Mouse (Mus musculus): ENCODE data around the gene Ctnna2. TPM values are rescaled to one million over a fixed set of nuclear protein-coding genes. Genes with fewer than 3 reads are reported as not detected.

The Ctnna2 gene
- polyA plus RNA-seq, 1 experiment from 2014 or later, result 52.0 TPM

- ATAC-seq (ENCODE audit: low FRiP score), result peak; percentile 85
Measured at GRCm38 (mm10) chr6:77050690-77051089, 928.8 kb downstream of the Ctnna2 start.

DNA sequence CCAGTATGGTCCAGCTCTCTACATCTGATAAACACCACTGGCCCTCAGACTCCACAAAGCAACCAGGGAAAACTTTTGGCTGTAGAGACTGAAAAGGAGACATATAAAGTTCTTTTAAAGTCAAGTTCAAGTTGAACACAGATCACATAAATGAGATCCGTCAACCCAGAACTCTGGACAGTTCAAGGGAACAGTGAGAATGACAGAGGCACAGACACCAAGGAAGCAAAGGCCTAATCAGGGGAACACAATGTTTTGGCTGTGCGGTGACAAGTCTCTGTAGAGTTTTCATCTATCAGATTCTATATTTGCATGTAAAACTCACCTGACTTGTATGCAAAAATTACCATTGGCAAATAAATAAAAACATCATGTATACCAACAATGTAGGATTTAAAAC lies 929.3 kb downstream of the Ctnna2 start:
- Histone ChIP-seq H3K4me2 (replicated peaks; ENCODE audit: low read depth, low read length) (no peak overlapping the region), H3K27ac (ENCODE audit: low read depth, low read length) (peak overlapping the region; percentile 30; the same call in 1 of the 2 replicates), H3K36me3 (ENCODE audit: control insufficient read depth, insufficient read depth, low read length) (no peaks in the 10 kb centered on the region), H3K9me3 (ENCODE audit: control insufficient read depth, low read length) (no peaks in the 10 kb centered on the region), H3K4me1 (replicated peaks; ENCODE audit: control insufficient read depth, insufficient read depth, low read length) (no peaks in the 10 kb centered on the region), H3K27me3 (ENCODE audit: control insufficient read depth, insufficient read depth, low read length) (no peaks in the 10 kb centered on the region), H3K4me3 (ENCODE audit: low read depth, low read length) (no peak overlapping the region), H3K9ac (ENCODE audit: low read depth, low read length) (no peak overlapping the region)
- ATAC-seq (ENCODE audit: low FRiP score), result peak; percentile 55
- no peak for DNase-seq (ENCODE audit: low spot score)
- 46% methylated on average over 2 of the region's 2 CpGs for WGBS

More at GRCm38 (mm10) chr6:77050690-77051089, 928.8 kb downstream of the Ctnna2 start:
- Histone ChIP-seq H3K36me3 (ENCODE audit: control insufficient read depth, insufficient read depth, low read length) (no peaks in the 10 kb centered on the region), H3K4me2 (replicated peaks; ENCODE audit: low read depth, low read length) (no peak overlapping the region), H3K9me3 (ENCODE audit: control insufficient read depth, low read length) (no peaks in the 10 kb centered on the region), H3K4me1 (replicated peaks; ENCODE audit: control insufficient read depth, insufficient read depth, low read length) (no peaks in the 10 kb centered on the region), H3K27me3 (ENCODE audit: control insufficient read depth, insufficient read depth, low read length) (no peaks in the 10 kb centered on the region), H3K9ac (ENCODE audit: low read depth, low read length) (no peak overlapping the region), H3K4me3 (ENCODE audit: low read depth, low read length) (no peak overlapping the region), H3K27ac (ENCODE audit: low read depth, low read length) (no peak overlapping the region; the same call in 1 of the 2 replicates)
- peak; percentile 31 for DNase-seq (ENCODE audit: low spot score)
- WGBS, result 16% methylated on average over 3 of the region's 3 CpGs

- Histone ChIP-seq H3K27me3 (ENCODE audit: control insufficient read depth, insufficient read depth, low read length) (no peaks in the 10 kb centered on the region), H3K9me3 (ENCODE audit: control insufficient read depth, low read length) (no peaks in the 10 kb centered on the region), H3K4me1 (replicated peaks; ENCODE audit: control insufficient read depth, insufficient read depth, low read length) (no peaks in the 10 kb centered on the region), H3K9ac (ENCODE audit: low read depth, low read length) (no peak overlapping the region), H3K36me3 (ENCODE audit: control insufficient read depth, insufficient read depth, low read length) (no peaks in the 10 kb centered on the region), H3K4me3 (ENCODE audit: low read depth, low read length) (no peak overlapping the region), H3K27ac (ENCODE audit: low read depth, low read length) (no peak overlapping the region), H3K4me2 (replicated peaks; ENCODE audit: low read depth, low read length) (no peak overlapping the region)
- DNase-seq (ENCODE audit: low spot score), result no peak
- peak; percentile 39; the same call in 1 of the 2 replicates for ATAC-seq (ENCODE audit: low FRiP score)
- 48% methylated on average over 1 of the region's 1 CpGs for whole genome bisulfite sequencing
Measured at GRCm38 (mm10) chr6:77047568-77047967, 931.9 kb downstream of the Ctnna2 start.

GRCm38 (mm10) chr6:77025066-77025465 lies 954.4 kb downstream of the Ctnna2 start:
- H3K4me1 ChIP-seq (replicated peaks; ENCODE audit: control insufficient read depth, insufficient read depth, low read length), result no peaks in the 10 kb centered on the region
- no peak for DNase-seq (ENCODE audit: low spot score)
- no peaks in the 10 kb centered on the region for H3K36me3 ChIP-seq (ENCODE audit: control insufficient read depth, insufficient read depth, low read length)
- no peaks in the 10 kb centered on the region for H3K9me3 ChIP-seq (ENCODE audit: control insufficient read depth, low read length)
- no peak overlapping the region for H3K4me2 ChIP-seq (replicated peaks; ENCODE audit: low read depth, low read length)
- ATAC-seq (ENCODE audit: low FRiP score), result no peak
- H3K27ac ChIP-seq (ENCODE audit: low read depth, low read length), result no peak overlapping the region
- no peak overlapping the region for H3K4me3 ChIP-seq (ENCODE audit: low read depth, low read length)
- no peaks in the 10 kb centered on the region for H3K27me3 ChIP-seq (ENCODE audit: control insufficient read depth, insufficient read depth, low read length)
- H3K9ac ChIP-seq (ENCODE audit: low read depth, low read length), result no peak overlapping the region

DNA sequence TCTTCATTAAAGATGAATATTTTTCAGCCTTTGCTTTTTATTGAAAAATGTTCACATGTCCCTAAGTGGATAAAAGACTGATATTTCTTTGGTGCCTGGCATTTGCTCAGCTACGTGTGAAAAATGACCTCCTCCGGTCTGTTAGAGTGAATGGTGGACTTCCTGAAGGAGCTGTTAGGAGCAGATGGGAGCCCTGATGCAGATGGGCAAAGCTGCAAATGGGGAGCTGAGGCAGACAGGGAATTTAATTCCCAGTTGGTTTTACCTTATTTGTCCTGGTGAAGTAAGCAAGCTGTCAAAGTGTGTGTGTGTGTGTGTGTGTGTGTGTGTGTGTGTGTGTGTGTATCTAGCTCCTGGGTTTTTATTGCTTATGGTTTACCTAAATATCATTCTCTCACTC lies 966.3 kb downstream of the Ctnna2 start:
- Histone ChIP-seq H3K4me2 (replicated peaks; ENCODE audit: low read depth, low read length) (no peak overlapping the region), H3K9me3 (ENCODE audit: control insufficient read depth, low read length) (no peaks in the 10 kb centered on the region), H3K4me1 (replicated peaks; ENCODE audit: control insufficient read depth, insufficient read depth, low read length) (no peaks in the 10 kb centered on the region), H3K9ac (ENCODE audit: low read depth, low read length) (no peak overlapping the region), H3K27ac (ENCODE audit: low read depth, low read length) (no peak overlapping the region), H3K36me3 (ENCODE audit: control insufficient read depth, insufficient read depth, low read length) (no peaks in the 10 kb centered on the region), H3K4me3 (ENCODE audit: low read depth, low read length) (no peak overlapping the region), H3K27me3 (ENCODE audit: control insufficient read depth, insufficient read depth, low read length) (no peaks in the 10 kb centered on the region)
- ATAC-seq (ENCODE audit: low FRiP score) (no peak), DNase-seq (ENCODE audit: low spot score) (no peak)
- WGBS, result 80% methylated on average over 2 of the region's 2 CpGs

GRCm38 (mm10) chr6:77011001-77011400 lies 968.5 kb downstream of the Ctnna2 start:
- Histone ChIP-seq H3K4me2 (replicated peaks; ENCODE audit: low read depth, low read length) (no peak overlapping the region), H3K4me3 (ENCODE audit: low read depth, low read length) (no peak overlapping the region)
- WGBS, result 88% methylated on average over 1 of the region's 1 CpGs

GRCm38 (mm10) chr6:76992128-76992527 lies 987.4 kb downstream of the Ctnna2 start:
- ATAC-seq (ENCODE audit: low FRiP score) (no peak), DNase-seq (ENCODE audit: low spot score) (no peak)
- WGBS, result 82% methylated on average over 3 of the region's 3 CpGs
- Histone ChIP-seq H3K4me3 (ENCODE audit: low read depth, low read length) (no peak overlapping the region), H3K4me2 (replicated peaks; ENCODE audit: low read depth, low read length) (no peak overlapping the region), H3K9me3 (ENCODE audit: control insufficient read depth, low read length) (no peaks in the 10 kb centered on the region), H3K36me3 (ENCODE audit: control insufficient read depth, insufficient read depth, low read length) (no peaks in the 10 kb centered on the region), H3K27ac (ENCODE audit: low read depth, low read length) (no peak overlapping the region), H3K9ac (ENCODE audit: low read depth, low read length) (no peak overlapping the region), H3K4me1 (replicated peaks; ENCODE audit: control insufficient read depth, insufficient read depth, low read length) (no peaks in the 10 kb centered on the region), H3K27me3 (ENCODE audit: control insufficient read depth, insufficient read depth, low read length) (no peaks in the 10 kb centered on the region)

More at GRCm38 (mm10) chr6:77011001-77011400, 968.5 kb downstream of the Ctnna2 start:
- Histone ChIP-seq H3K4me1 (replicated peaks; ENCODE audit: control insufficient read depth, insufficient read depth, low read length) (no peaks in the 10 kb centered on the region), H3K36me3 (ENCODE audit: control insufficient read depth, insufficient read depth, low read length) (no peaks in the 10 kb centered on the region), H3K27ac (ENCODE audit: low read depth, low read length) (no peak overlapping the region), H3K27me3 (ENCODE audit: control insufficient read depth, insufficient read depth, low read length) (no peaks in the 10 kb centered on the region), H3K9me3 (ENCODE audit: control insufficient read depth, low read length) (no peaks in the 10 kb centered on the region), H3K9ac (ENCODE audit: low read depth, low read length) (no peak overlapping the region)
- DNase-seq (ENCODE audit: low spot score), result no peak
- no peak for ATAC-seq (ENCODE audit: low FRiP score)

DNA sequence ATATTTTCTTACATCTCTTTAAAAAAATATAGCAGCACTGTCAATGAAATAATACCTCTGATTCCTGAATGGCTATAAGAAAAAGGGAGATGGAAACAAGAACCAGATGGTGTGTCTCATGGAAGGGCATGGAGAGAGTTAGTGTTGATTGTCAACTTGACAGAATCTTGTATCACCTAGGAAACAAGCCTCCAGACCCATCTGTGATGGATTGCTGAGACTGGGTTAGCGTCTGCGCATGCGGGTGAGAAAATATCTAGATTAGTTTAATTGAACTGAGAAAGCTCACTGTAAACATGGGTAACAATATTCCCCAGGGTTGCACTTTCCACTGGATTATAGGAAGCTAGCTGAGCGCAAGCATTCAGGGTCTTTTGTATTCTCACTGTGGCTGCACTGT lies 994.7 kb downstream of the Ctnna2 start:
- DNase-seq (ENCODE audit: low spot score), result no peak
- Histone ChIP-seq H3K36me3 (ENCODE audit: control insufficient read depth, insufficient read depth, low read length) (no peaks in the 10 kb centered on the region), H3K27ac (ENCODE audit: low read depth, low read length) (no peak overlapping the region), H3K4me2 (replicated peaks; ENCODE audit: low read depth, low read length) (no peak overlapping the region), H3K4me1 (replicated peaks; ENCODE audit: control insufficient read depth, insufficient read depth, low read length) (no peaks in the 10 kb centered on the region), H3K4me3 (ENCODE audit: low read depth, low read length) (no peak overlapping the region), H3K9me3 (ENCODE audit: control insufficient read depth, low read length) (no peaks in the 10 kb centered on the region), H3K27me3 (ENCODE audit: control insufficient read depth, insufficient read depth, low read length) (no peaks in the 10 kb centered on the region), H3K9ac (ENCODE audit: low read depth, low read length) (no peak overlapping the region)
- WGBS, result 85% methylated on average over 4 of the region's 4 CpGs
- no peak for ATAC-seq (ENCODE audit: low FRiP score)

DNA sequence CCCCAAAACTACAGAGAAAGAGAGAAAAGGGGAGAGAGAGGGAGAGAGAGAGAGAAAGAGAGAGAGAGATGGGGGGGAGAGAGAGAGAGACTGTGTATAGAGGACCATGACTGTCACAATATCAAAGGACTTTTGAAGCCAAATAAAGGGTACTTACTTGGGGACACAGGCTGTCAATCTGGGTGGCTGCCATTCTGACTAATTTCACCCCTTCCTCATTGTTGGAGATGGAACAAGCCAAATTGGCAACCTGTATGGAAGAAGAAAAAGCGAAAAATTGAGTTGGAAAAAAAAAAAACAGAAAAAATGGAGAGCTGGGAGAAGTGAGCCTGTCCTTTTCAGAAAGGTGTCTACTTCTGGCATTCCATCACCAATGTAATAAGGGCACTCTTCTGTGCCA lies 997.8 kb downstream of the Ctnna2 start:
- Histone ChIP-seq H3K9me3 (ENCODE audit: control insufficient read depth, low read length) (no peaks in the 10 kb centered on the region), H3K9ac (ENCODE audit: low read depth, low read length) (no peak overlapping the region), H3K4me3 (ENCODE audit: low read depth, low read length) (no peak overlapping the region), H3K36me3 (ENCODE audit: control insufficient read depth, insufficient read depth, low read length) (no peaks in the 10 kb centered on the region), H3K4me2 (replicated peaks; ENCODE audit: low read depth, low read length) (no peak overlapping the region), H3K4me1 (replicated peaks; ENCODE audit: control insufficient read depth, insufficient read depth, low read length) (no peaks in the 10 kb centered on the region), H3K27me3 (ENCODE audit: control insufficient read depth, insufficient read depth, low read length) (no peaks in the 10 kb centered on the region), H3K27ac (ENCODE audit: low read depth, low read length) (no peak overlapping the region)
- WGBS, result 62% methylated on average over 1 of the region's 1 CpGs
- ATAC-seq (ENCODE audit: low FRiP score), result no peak
- no peak for DNase-seq (ENCODE audit: low spot score)
